Mouse (Mus musculus): ENCODE measurements at regions not wholly inside any gene's neighbourhood (a gene's known extent, or its start where the extent isn't known, plus 50 kb on each side); places are given as distances from the start of the nearest gene placed in this dataset.

DNA sequence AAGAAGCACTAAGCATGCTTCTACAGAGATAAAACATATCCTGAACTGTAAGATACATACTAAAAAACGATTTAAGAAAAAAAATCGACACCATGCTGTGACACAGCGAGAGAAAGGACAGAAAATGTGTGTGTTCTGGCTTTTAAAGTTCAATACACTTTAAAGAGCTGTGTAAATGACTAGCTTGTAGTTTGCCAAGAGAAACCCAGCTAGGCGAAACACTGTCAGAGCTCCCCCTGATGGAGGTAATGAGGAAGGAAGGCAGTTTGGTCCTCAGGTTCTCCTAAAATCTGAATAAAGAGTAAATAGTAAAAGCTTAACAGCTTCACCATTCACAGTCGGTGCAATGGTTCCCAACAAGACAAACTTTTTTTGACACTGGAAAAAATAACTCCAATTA lies 67.1 kb upstream of the Gabrg2 start:
- peak; percentile 21 for DNase-seq

DNA sequence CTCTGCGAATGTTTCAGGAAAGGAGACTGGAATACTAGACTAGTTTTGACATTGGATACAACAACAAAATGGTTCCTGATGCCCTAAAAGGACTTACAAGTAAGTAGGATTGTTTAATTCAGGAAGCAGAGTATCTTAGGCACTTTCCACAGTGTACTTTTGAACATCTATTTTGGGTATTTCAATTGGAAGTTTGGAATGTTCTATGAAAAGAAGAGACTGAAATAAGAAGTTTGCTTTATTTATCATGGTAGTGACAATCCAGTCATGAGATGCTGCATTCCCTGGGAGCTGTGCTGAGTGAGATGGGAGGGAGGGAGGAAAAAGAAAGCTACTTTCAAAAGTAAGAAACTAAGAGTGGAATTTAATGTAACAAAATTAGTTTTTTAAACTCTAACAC lies 50.9 kb upstream of the Gabrg2 start:
- no peak for DNase-seq
